Mouse (Mus musculus): ENCODE data around the gene Ankrd44. TPM values are rescaled to one million over a fixed set of nuclear protein-coding genes. Genes with fewer than 3 reads are reported as not detected.

The Ankrd44 gene
- polyA plus RNA-seq, 1 experiment from 2014 or later = 28.9 TPM

DNA sequence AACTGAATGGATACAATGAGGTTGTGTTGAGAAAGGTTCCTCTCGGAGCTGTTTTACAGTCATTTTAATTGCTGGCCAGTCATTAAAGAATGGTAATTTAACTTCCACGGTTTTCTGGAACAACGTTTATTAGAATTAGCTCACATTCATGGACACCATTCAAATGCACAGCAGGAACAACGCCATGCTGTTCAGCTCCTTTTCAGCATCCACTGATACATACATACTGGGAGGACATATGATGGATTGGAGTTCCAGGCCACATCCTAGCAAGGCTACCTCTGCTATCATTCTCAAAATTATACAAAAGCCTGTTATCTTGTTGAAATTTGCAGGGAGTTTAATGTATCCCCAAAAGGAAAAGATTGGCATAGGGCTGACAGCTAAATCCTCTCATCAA is 261.1 kb downstream of the Ankrd44 start:
- H3K4me1 ChIP-seq (ENCODE audit: control insufficient read depth, insufficient read depth, low read length) = no peaks in the 10 kb centered on the region
- H3K4me2 ChIP-seq (ENCODE audit: low read depth, low read length) = no peak overlapping the region
- no peaks in the 10 kb centered on the region for H3K27me3 ChIP-seq (replicated peaks; ENCODE audit: control insufficient read depth, insufficient read depth, low read length)
- peaks cover 43% of the 10 kb centered on the region for H3K36me3 ChIP-seq (ENCODE audit: control insufficient read depth, insufficient read depth, low read length)
- ATAC-seq (ENCODE audit: low read depth) = no peak
- no peaks in the 10 kb centered on the region for H3K9me3 ChIP-seq (ENCODE audit: control insufficient read depth, low read length)
- 87% methylated on average over 4 of the region's 4 CpGs for WGBS
- H3K27ac ChIP-seq (replicated peaks; ENCODE audit: low read depth, low read length) = no peak overlapping the region
- DNase-seq (ENCODE audit: low spot score) = no peak
- H3K4me3 ChIP-seq (ENCODE audit: low read depth, low read length) = no peak overlapping the region
- no peak overlapping the region for H3K9ac ChIP-seq (ENCODE audit: low read depth, low read length)

DNA sequence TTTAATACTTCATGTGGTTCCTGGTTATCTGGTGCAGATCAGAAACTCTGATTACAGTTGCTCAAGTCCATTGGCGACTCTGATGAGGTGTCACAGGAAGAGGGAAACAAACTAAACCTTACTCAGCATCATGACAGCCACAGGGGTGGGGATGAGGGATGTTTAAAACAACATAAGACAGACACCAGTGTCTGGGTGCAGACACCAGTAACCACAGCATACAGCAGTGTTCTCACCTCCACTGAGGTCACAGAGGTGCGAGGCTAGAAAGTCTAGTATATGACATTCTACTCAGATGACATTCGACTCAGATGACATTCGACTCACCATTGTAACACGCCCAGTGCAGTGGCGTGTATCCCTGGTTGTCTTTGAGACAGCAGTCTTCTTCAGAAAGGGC is 265.5 kb downstream of the Ankrd44 start:
- ATAC-seq (ENCODE audit: low read depth) (no peak), DNase-seq (ENCODE audit: low spot score) (no peak)
- H3K4me2 ChIP-seq (ENCODE audit: low read depth, low read length) = no peak overlapping the region
- peaks cover 60% of the 10 kb centered on the region for H3K36me3 ChIP-seq (ENCODE audit: control insufficient read depth, insufficient read depth, low read length)
- H3K4me1 ChIP-seq (ENCODE audit: control insufficient read depth, insufficient read depth, low read length) = no peaks in the 10 kb centered on the region
- no peaks in the 10 kb centered on the region for H3K9me3 ChIP-seq (ENCODE audit: control insufficient read depth, low read length)
- H3K4me3 ChIP-seq (ENCODE audit: low read depth, low read length) = no peak overlapping the region
- WGBS = 84% methylated on average over 6 of the region's 6 CpGs
- H3K9ac ChIP-seq (ENCODE audit: low read depth, low read length) = no peak overlapping the region
- no peaks in the 10 kb centered on the region for H3K27me3 ChIP-seq (replicated peaks; ENCODE audit: control insufficient read depth, insufficient read depth, low read length)
- H3K27ac ChIP-seq (replicated peaks; ENCODE audit: low read depth, low read length) = no peak overlapping the region

DNA sequence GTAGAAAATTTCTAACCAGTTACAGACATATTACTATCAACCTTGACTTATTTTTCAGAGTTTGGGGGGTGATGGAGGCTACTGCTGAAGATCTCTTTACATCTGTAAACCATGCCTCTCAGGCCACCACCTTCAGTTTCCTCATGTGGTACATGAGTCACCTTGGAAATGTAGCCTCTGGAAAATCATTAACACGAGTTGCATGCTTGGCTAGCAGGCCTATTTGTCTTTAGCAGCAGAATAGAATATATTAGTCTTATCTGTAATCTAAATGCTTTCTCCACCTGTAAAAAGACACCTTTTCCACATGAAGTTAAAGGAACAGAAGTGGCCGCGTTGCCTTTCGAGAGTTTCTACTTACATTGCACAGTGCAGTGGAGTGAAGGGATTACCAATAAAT is 267.6 kb downstream of the Ankrd44 start:
- ATAC-seq (ENCODE audit: low read depth) (no peak), DNase-seq (ENCODE audit: low spot score) (no peak)
- H3K27me3 ChIP-seq (replicated peaks; ENCODE audit: control insufficient read depth, insufficient read depth, low read length) = no peaks in the 10 kb centered on the region
- H3K4me3 ChIP-seq (ENCODE audit: low read depth, low read length) = no peak overlapping the region
- H3K4me2 ChIP-seq (ENCODE audit: low read depth, low read length) = no peak overlapping the region
- WGBS = 86% methylated on average over 4 of the region's 4 CpGs
- H3K36me3 ChIP-seq (ENCODE audit: control insufficient read depth, insufficient read depth, low read length) = peaks cover 70% of the 10 kb centered on the region
- H3K9me3 ChIP-seq (ENCODE audit: control insufficient read depth, low read length) = no peaks in the 10 kb centered on the region
- no peaks in the 10 kb centered on the region for H3K4me1 ChIP-seq (ENCODE audit: control insufficient read depth, insufficient read depth, low read length)
- H3K27ac ChIP-seq (replicated peaks; ENCODE audit: low read depth, low read length) = no peak overlapping the region
- H3K9ac ChIP-seq (ENCODE audit: low read depth, low read length) = no peak overlapping the region

DNA sequence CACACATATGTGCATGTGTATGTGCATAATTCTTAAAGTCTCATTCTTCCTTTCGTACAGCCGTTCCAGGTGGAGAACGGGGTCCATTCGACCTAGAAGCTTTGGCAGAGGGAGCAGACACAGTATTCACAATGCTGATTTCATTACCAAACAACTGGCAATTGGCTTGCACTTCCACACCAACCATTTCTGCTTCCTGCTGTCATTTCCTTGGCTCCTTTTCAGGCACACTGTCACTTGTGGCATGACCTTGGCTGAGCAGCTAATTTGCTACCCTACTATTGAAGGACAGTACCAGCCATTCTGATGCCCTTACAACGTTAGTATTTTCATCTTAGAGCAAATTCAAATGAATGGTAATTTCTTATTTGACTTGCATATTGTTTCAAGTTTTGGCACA is 277.9 kb downstream of the Ankrd44 start:
- Histone ChIP-seq H3K27ac (replicated peaks; ENCODE audit: low read depth, low read length) (no peak overlapping the region), H3K4me3 (ENCODE audit: low read depth, low read length) (no peak overlapping the region), H3K9ac (ENCODE audit: low read depth, low read length) (no peak overlapping the region), H3K36me3 (ENCODE audit: control insufficient read depth, insufficient read depth, low read length) (peaks cover 27% of the 10 kb centered on the region), H3K27me3 (replicated peaks; ENCODE audit: control insufficient read depth, insufficient read depth, low read length) (no peaks in the 10 kb centered on the region), H3K4me1 (ENCODE audit: control insufficient read depth, insufficient read depth, low read length) (0 out of 2 replicates have a peak, but pooled peaks cover 7% of the 10 kb centered on the region), H3K9me3 (ENCODE audit: control insufficient read depth, low read length) (no peaks in the 10 kb centered on the region), H3K4me2 (ENCODE audit: low read depth, low read length) (no peak overlapping the region)
- DNase-seq (ENCODE audit: low spot score) (no peak), ATAC-seq (ENCODE audit: low read depth) (no peak)
- WGBS = 77% methylated on average over 5 of the region's 5 CpGs

DNA sequence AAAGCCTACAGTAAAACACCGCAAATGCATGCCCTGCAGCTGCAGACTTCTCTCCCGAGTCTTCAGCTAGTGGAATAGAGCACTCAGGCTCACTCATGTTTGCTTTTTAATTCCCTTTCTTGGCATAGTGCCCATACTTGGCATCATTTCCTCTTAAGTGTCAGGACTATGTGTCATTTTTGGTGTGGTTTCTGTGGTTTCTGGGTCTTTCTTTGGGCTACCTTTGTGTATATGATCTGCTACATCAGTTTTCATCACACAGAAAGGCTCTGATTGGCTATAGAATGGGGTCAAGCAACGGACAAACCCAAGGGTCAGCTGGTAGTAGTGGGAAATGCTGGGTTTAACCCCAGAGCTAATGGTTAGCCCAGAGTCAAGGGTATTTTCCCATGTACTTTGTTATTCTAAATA is 278.8 kb downstream of the Ankrd44 start:
- Histone ChIP-seq H3K9me3 (ENCODE audit: control insufficient read depth, low read length) (no peaks in the 10 kb centered on the region), H3K9ac (ENCODE audit: low read depth, low read length) (no peak overlapping the region), H3K4me3 (ENCODE audit: low read depth, low read length) (no peak overlapping the region), H3K36me3 (ENCODE audit: control insufficient read depth, insufficient read depth, low read length) (peaks cover 23% of the 10 kb centered on the region), H3K27me3 (replicated peaks; ENCODE audit: control insufficient read depth, insufficient read depth, low read length) (no peaks in the 10 kb centered on the region), H3K4me2 (ENCODE audit: low read depth, low read length) (no peak overlapping the region), H3K27ac (replicated peaks; ENCODE audit: low read depth, low read length) (no peak overlapping the region), H3K4me1 (ENCODE audit: control insufficient read depth, insufficient read depth, low read length) (0 out of 2 replicates have a peak, but pooled peaks cover 7% of the 10 kb centered on the region)
- DNase-seq (ENCODE audit: low spot score) = peak; percentile 85
- peak; percentile 82 for ATAC-seq (ENCODE audit: low read depth)
- WGBS = 42% methylated on average over 3 of the region's 3 CpGs

DNA sequence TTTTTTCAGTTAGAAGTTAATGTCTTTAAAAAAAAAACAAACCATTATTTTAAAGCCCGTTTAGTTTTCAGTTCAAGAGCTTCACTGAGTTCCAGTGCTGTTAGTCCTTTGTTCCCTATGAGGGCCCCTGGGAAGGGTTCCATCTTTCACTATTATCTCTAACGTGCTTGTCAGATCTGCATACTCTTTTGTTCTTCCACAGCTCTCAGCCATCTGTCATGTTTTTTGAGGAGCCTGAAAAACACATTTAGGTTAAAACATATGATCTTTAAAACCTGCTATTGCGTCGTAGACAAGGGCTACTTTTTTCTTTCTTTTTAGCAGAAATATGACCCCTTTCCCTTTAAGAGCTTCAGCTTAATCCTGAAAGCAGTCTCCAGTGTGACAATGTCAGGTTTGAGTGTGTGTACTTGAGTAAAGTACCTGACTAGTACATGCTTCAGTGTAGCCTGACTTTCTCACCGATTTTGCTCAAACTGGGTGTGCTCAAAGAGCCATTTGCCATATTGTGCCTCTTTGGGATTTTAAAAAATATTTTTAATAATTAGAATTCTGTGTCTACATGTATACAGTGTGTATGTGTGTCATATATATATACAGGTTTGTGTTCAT is 285.9 kb downstream of the Ankrd44 start:
- Histone ChIP-seq H3K27me3 (replicated peaks; ENCODE audit: control insufficient read depth, insufficient read depth, low read length) (no peaks in the 10 kb centered on the region), H3K4me1 (ENCODE audit: control insufficient read depth, insufficient read depth, low read length) (no peaks in the 10 kb centered on the region), H3K9ac (ENCODE audit: low read depth, low read length) (no peak overlapping the region), H3K4me2 (ENCODE audit: low read depth, low read length) (no peak overlapping the region), H3K27ac (replicated peaks; ENCODE audit: low read depth, low read length) (no peak overlapping the region), H3K4me3 (ENCODE audit: low read depth, low read length) (no peak overlapping the region), H3K36me3 (ENCODE audit: control insufficient read depth, insufficient read depth, low read length) (peaks cover 3% of the 10 kb centered on the region; the same call in 1 of the 2 replicates), H3K9me3 (ENCODE audit: control insufficient read depth, low read length) (no peaks in the 10 kb centered on the region)
- no peak for ATAC-seq (ENCODE audit: low read depth)
- WGBS = 35% methylated on average over 5 of the region's 5 CpGs
- peak; percentile 42 for DNase-seq (ENCODE audit: low spot score)

DNA sequence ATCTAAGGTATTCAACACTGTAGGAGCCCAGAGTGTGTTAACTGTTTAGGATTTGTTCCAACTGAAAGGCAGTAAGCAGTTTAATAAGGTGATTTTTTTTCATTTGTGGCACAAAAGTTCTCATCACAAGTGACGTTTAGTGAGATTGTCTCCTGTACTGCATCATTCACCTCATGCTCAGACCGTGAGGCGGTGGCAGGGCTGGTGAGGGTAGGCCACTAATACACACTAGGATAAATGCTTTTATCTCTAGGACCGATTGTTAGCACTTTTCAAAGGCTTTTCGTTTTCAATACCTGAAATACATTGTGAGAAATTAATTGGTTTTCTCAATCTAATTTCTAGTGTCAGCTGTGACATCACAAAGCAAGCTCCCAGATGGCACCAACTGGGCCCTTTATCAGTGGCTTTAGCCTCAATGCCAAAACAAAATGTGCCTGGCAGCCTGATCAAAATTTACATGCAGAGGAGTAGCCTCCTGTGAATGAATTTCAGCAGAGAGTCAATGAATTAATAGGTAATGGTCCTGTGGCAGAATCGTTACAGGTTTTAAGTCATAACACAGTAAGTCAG is 286.6 kb downstream of the Ankrd44 start:
- no peak overlapping the region for H3K4me2 ChIP-seq (ENCODE audit: low read depth, low read length)
- no peaks in the 10 kb centered on the region for H3K4me1 ChIP-seq (ENCODE audit: control insufficient read depth, insufficient read depth, low read length)
- H3K4me3 ChIP-seq (ENCODE audit: low read depth, low read length) = no peak overlapping the region
- WGBS = 81% methylated on average over 6 of the region's 6 CpGs
- H3K27ac ChIP-seq (replicated peaks; ENCODE audit: low read depth, low read length) = no peak overlapping the region
- no peaks in the 10 kb centered on the region for H3K9me3 ChIP-seq (ENCODE audit: control insufficient read depth, low read length)
- no peaks in the 10 kb centered on the region for H3K36me3 ChIP-seq (ENCODE audit: control insufficient read depth, insufficient read depth, low read length)
- DNase-seq (ENCODE audit: low spot score) = no peak
- H3K27me3 ChIP-seq (replicated peaks; ENCODE audit: control insufficient read depth, insufficient read depth, low read length) = no peaks in the 10 kb centered on the region
- ATAC-seq (ENCODE audit: low read depth) = no peak
- H3K9ac ChIP-seq (ENCODE audit: low read depth, low read length) = no peak overlapping the region

DNA sequence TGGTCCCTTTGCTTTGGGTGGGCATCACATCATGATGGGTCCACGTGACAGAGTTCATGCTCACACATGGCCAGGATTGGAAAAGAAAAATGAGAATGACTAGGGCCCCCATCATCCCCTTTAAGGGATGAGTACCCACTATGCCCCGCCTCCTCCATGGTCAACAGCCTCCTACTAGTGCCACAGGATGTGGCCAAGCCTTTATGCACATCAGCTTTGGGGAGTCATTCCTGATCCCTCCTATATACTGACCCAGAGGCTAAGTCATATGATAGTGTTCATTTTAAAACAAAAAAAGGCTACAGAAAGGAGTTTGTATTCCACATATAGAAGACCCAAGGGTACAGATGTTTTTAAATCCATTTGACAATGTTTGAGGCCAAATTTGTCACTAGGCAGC is 287.1 kb downstream of the Ankrd44 start:
- Histone ChIP-seq H3K27ac (replicated peaks; ENCODE audit: low read depth, low read length) (no peak overlapping the region), H3K9ac (ENCODE audit: low read depth, low read length) (no peak overlapping the region), H3K36me3 (ENCODE audit: control insufficient read depth, insufficient read depth, low read length) (no peaks in the 10 kb centered on the region), H3K27me3 (replicated peaks; ENCODE audit: control insufficient read depth, insufficient read depth, low read length) (no peaks in the 10 kb centered on the region), H3K9me3 (ENCODE audit: control insufficient read depth, low read length) (no peaks in the 10 kb centered on the region), H3K4me2 (ENCODE audit: low read depth, low read length) (no peak overlapping the region), H3K4me3 (ENCODE audit: low read depth, low read length) (no peak overlapping the region), H3K4me1 (ENCODE audit: control insufficient read depth, insufficient read depth, low read length) (no peaks in the 10 kb centered on the region)
- no peak for DNase-seq (ENCODE audit: low spot score)
- 86% methylated on average over 2 of the region's 2 CpGs for WGBS
- no peak for ATAC-seq (ENCODE audit: low read depth)

DNA sequence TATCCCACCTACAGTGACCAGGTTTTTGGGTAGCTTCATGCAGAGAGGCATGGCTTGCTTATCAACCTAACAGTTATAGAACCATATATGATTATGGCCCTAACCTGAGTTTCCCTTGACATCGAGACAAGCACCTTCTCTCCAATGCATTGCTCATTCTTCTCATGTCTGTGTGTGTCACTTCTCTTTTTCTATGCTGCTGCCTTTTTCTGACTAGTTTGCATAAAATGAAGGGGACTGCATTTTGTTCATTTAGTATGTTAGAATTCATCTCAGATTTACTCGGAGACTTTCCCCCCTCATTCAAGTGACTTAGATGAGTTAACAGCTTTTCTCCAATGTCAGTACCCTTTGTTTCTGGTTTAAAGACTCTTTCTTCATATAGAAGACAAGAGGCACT is 288.8 kb downstream of the Ankrd44 start:
- WGBS = 93% methylated on average over 2 of the region's 2 CpGs
- H3K4me2 ChIP-seq (ENCODE audit: low read depth, low read length) = no peak overlapping the region

More for the DNA sequence above, 288.8 kb downstream of the Ankrd44 start:
- Histone ChIP-seq H3K4me1 (ENCODE audit: control insufficient read depth, insufficient read depth, low read length) (no peaks in the 10 kb centered on the region), H3K27me3 (replicated peaks; ENCODE audit: control insufficient read depth, insufficient read depth, low read length) (no peaks in the 10 kb centered on the region), H3K9me3 (ENCODE audit: control insufficient read depth, low read length) (no peaks in the 10 kb centered on the region), H3K9ac (ENCODE audit: low read depth, low read length) (no peak overlapping the region), H3K27ac (replicated peaks; ENCODE audit: low read depth, low read length) (no peak overlapping the region), H3K4me3 (ENCODE audit: low read depth, low read length) (no peak overlapping the region), H3K36me3 (ENCODE audit: control insufficient read depth, insufficient read depth, low read length) (no peaks in the 10 kb centered on the region)
- ATAC-seq (ENCODE audit: low read depth) (no peak), DNase-seq (ENCODE audit: low spot score) (no peak)
